8 mouse cellular contexts compared by ENCODE assay signal in the genomic region with DNA sequence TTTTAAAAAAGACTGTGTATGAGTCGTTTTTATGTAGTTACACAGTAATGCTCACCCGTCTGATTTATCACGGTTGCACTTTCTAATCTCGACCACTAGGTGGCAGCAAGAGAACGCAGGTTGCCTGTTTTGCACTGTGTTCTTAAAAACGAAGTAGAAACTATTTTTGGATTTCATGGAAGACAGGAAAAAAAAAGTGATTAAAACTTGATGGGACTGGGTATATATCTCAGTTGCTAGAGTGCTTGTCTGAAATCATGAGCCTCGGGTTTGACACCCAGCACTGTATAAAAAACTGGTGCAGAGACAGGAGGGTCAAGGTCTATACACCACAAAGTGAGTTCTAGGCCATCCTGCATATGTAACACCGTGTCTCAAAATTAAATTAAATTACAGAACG. TPM values are rescaled to one million over a fixed set of nuclear protein-coding genes. Genes with fewer than 3 reads are reported as not detected.
DNase-seq lines count a peak whose midpoint lies in the region; ATAC-seq lines count a peak whose summit lies in the region.

No protein-coding gene starts in this region.

- H3K9me3 ChIP-seq in hindbrain, embryonic 15.5 days = no peaks in the 10 kb centered on the region
- H3K9me3 ChIP-seq in limb, embryonic 10.5 days (replicated peaks) = no peaks in the 10 kb centered on the region
- no peaks in the 10 kb centered on the region for H3K9me3 ChIP-seq in midbrain, embryonic 15.5 days

- H3K36me3 ChIP-seq in hindbrain, embryonic 15.5 days = no peaks in the 10 kb centered on the region
- H3K36me3 ChIP-seq in limb, embryonic 10.5 days = no peaks in the 10 kb centered on the region
- no peaks in the 10 kb centered on the region for H3K36me3 ChIP-seq in midbrain, embryonic 15.5 days (replicated peaks)

- intact Hi-C loops in heart, postnatal 10 days (cut with DNase I) = loop anchor here (5.0 to 10.0 kb wide), 4 partner anchors 185 to 1742 kb away; no protein-coding TSS in a partner anchor
- intact Hi-C loops in heart, postnatal 25 days (cut with DNase I) = no loop called here

- peak; percentile 84 for ATAC-seq in hindbrain, embryonic 15.5 days (ENCODE audit: low FRiP score, low read depth)
- ATAC-seq in midbrain, embryonic 15.5 days (replicated peaks) = peak; percentile 86

- H3K4me2 ChIP-seq in hindbrain, embryonic 15.5 days = no peak overlapping the region
- no peak overlapping the region for H3K4me2 ChIP-seq in midbrain, embryonic 15.5 days

- H3K4me3 ChIP-seq in hindbrain, embryonic 15.5 days = no peak overlapping the region
- no peak overlapping the region for H3K4me3 ChIP-seq in limb, embryonic 10.5 days
- no peak overlapping the region for H3K4me3 ChIP-seq in midbrain, embryonic 15.5 days

- peak; percentile 51 to 69 for DNase-seq in heart, postnatal 10 days
- no peak for DNase-seq in heart, postnatal 25 days (ENCODE audit: low spot score)
- peak; percentile 56 for DNase-seq in R1 (ENCODE audit: low read depth, low spot score)
- DNase-seq in embryo, embryonic 9.5 days (ENCODE audit: extremely low spot score) = peak; percentile 60
- DNase-seq in limb, embryonic 10.5 days (ENCODE audit: low spot score) = peak; percentile 63
- peak; percentile 38 for DNase-seq in thymus, postnatal 14 days

- no peaks in the 10 kb centered on the region for H3K27me3 ChIP-seq in hindbrain, embryonic 15.5 days
- peaks cover 9% of the 10 kb centered on the region for H3K27me3 ChIP-seq in limb, embryonic 10.5 days (ENCODE audit: low read depth, poor library complexity, severe bottlenecking)
- no peaks in the 10 kb centered on the region for H3K27me3 ChIP-seq in midbrain, embryonic 15.5 days (replicated peaks)

- no peak overlapping the region for H3K27ac ChIP-seq in hindbrain, embryonic 15.5 days (replicated peaks)
- no peak overlapping the region for H3K27ac ChIP-seq in limb, embryonic 10.5 days
- H3K27ac ChIP-seq in midbrain, embryonic 15.5 days = no peak overlapping the region

- H3K4me1 ChIP-seq in hindbrain, embryonic 15.5 days (replicated peaks) = no peaks in the 10 kb centered on the region
- H3K4me1 ChIP-seq in limb, embryonic 10.5 days = no peaks in the 10 kb centered on the region
- H3K4me1 ChIP-seq in midbrain, embryonic 15.5 days = no peaks in the 10 kb centered on the region

- 14% methylated on average over 9 of the region's 9 CpGs for WGBS in hindbrain, embryonic 15.5 days
- WGBS in limb, embryonic 10.5 days = 16% methylated on average over 9 of the region's 9 CpGs
- 14% methylated on average over 9 of the region's 9 CpGs for WGBS in midbrain, embryonic 15.5 days

- no peak overlapping the region for H3K9ac ChIP-seq in hindbrain, embryonic 15.5 days
- H3K9ac ChIP-seq in midbrain, embryonic 15.5 days = no peak overlapping the region

RNA-seq across cellular contexts. Expression of a gene that starts 22.6 kb away (rescaled TPM):
- total RNA-seq in heart, postnatal 10 days (2021) = 10 to 100 TPM; 36.3 to 39.2 TPM
- total RNA-seq in heart, postnatal 25 days (2021) = 10 to 100 TPM; 33.0 to 33.5 TPM
- polyA plus RNA-seq in hindbrain, embryonic 15.5 days (2015; fragmentation: Nextera tagmentation; extraction: Ambion mirVana) = 142 and 153 TPM in 2 replicates
- 90.7 and 111 TPM in 2 replicates for polyA plus RNA-seq in limb, embryonic 10.5 days (2016; fragmentation: Nextera tagmentation; extraction: Ambion mirVana)
- 143 and 148 TPM in 2 replicates for polyA plus RNA-seq in midbrain, embryonic 15.5 days (2015; fragmentation: Nextera tagmentation; extraction: Ambion mirVana)
